Mouse (Mus musculus): ENCODE results near the gene Olfr996. TPM values are rescaled to one million over a fixed set of nuclear protein-coding genes. Genes with fewer than 3 reads are reported as not detected.

The Olfr996 gene
- not detected in 2 replicates for total RNA-seq (2023)

GRCm38 (mm10) chr2:85578915-85579314 lies at the start of gene Olfr996:
Gene Olfr996, plus strand, starts transcription at chr2:85579215.

DNA sequence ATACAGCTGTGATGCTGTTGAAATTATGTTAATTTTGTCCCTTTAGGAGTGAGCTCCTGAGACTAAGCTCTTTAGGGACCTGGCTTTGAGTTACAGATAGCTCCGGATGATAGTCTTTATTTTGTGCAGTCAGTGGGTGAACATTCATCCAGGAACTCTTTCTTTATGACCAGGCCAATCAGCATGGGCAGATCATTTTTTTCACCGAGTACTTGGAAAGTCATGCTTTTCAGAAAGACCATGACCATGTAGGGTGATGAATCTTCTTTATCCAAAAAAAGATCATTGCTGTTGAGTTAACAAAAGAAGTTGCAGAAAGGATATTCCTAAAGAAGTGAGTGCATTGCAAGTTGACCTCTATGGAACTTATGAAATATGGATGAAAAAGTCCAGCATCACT lies 9.6 kb downstream of the Olfr996 start, which contains the start of gene Olfr998:
TSS of gene Olfr998 (plus strand) at position 301 of the 400 bp plus-strand sequence.

DNA sequence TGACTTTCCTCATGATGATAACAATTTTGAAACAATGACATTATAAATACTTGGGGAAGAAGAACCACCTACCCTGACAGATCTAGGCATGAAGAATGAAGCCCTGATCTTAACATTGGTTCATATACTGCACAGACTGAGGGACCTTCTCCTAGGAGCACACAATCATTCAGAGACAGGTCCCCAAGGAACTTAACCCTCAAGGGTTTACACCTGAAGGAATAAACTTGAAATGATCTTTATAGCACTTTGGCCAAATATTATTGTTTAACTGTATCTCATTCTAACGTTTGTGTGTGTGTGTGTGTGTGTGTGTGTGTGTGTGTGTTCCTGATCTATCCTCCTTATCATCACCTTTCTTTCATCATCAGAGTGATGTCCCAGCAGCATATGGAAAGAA lies 32.8 kb downstream of the Olfr996 start, which contains the start of gene Olfr1000:
TSS of gene Olfr1000 (minus strand) at position 101 of the 400 bp plus-strand sequence.

Other genes with a start within 250 kb of the Olfr996 start
- gene Olfr987, start 239.9 kb upstream of the Olfr996 start, total RNA-seq (2023): not detected in 2 replicates
- gene Olfr988, start 216.0 kb upstream of the Olfr996 start, total RNA-seq (2023): not detected in 2 replicates
- not detected in 2 replicates for gene Olfr992, start 169.7 kb upstream of the Olfr996 start, total RNA-seq (2023)
- gene Olfr993, start 164.3 kb upstream of the Olfr996 start, total RNA-seq (2023): not detected in 2 replicates
- not detected in 2 replicates for gene Olfr994, start 142.8 kb upstream of the Olfr996 start, total RNA-seq (2023)
- not detected in 2 replicates for gene Olfr995, start 135.6 kb upstream of the Olfr996 start, total RNA-seq (2023)
- not detected in 2 replicates for gene 4833423E24Rik, start 60.2 kb upstream of the Olfr996 start, total RNA-seq (2023)
- gene Olfr998, start 9.7 kb downstream of the Olfr996 start, total RNA-seq (2023): not detected in 2 replicates
- gene Olfr1000, start 32.7 kb downstream of the Olfr996 start, total RNA-seq (2023): not detected in 2 replicates
- not detected in 2 replicates for gene Olfr1002, start 71.5 kb downstream of the Olfr996 start, total RNA-seq (2023)
- gene Olfr154, start 85.2 kb downstream of the Olfr996 start, total RNA-seq (2023): not detected in 2 replicates
- not detected in 2 replicates for gene Olfr1006, start 99.6 kb downstream of the Olfr996 start, total RNA-seq (2023)
- gene Olfr1008, start 110.2 kb downstream of the Olfr996 start, total RNA-seq (2023): not detected in 2 replicates
- gene Olfr1009, start 136.2 kb downstream of the Olfr996 start, total RNA-seq (2023): not detected in 2 replicates
- not detected in 2 replicates for gene Olfr1012, start 183.6 kb downstream of the Olfr996 start, total RNA-seq (2023)
- gene Olfr1013, start 187.9 kb downstream of the Olfr996 start, total RNA-seq (2023): not detected in 2 replicates
- not detected in 2 replicates for gene Olfr1014, start 193.5 kb downstream of the Olfr996 start, total RNA-seq (2023)
- not detected in 2 replicates for gene Olfr1015, start 202.8 kb downstream of the Olfr996 start, total RNA-seq (2023)
- not detected in 2 replicates for gene Olfr1016, start 223.3 kb downstream of the Olfr996 start, total RNA-seq (2023)
- not detected in 2 replicates for gene Olfr1018, start 239.3 kb downstream of the Olfr996 start, total RNA-seq (2023)